Mouse (Mus musculus) limb, embryonic 13.5 days (tissue): ENCODE results near the gene Samd14. TPM values are rescaled to one million over a fixed set of nuclear protein-coding genes. Genes with fewer than 3 reads are reported as not detected.

Source experiments
- ATAC-seq: fragments of 200-750 bp; cut with Nextera tagmentation; 2 replicates; pipeline ENCODE4 v1.8.0; 2017; ENCODE audit warnings: low read depth, moderate number of reproducible peaks, moderate TSS enrichment; ENCODE audit not compliant: low FRiP score
- H3K27ac ChIP-seq: fragments of 300-500 bp; sonication (generic); 2 replicates; pipeline ENCODE4 v1.5.1; 2015; ENCODE audit warnings: inconsistent platforms, mild to moderate bottlenecking, moderate library complexity
- H3K27me3 ChIP-seq: fragments of 300-500 bp; sonication (generic); 2 replicates; pipeline ENCODE4 v1.6.1; 2015; ENCODE audit warnings: mild to moderate bottlenecking, inconsistent platforms
- H3K36me3 ChIP-seq: fragments of 300-500 bp; sonication (generic); 2 replicates; pipeline ENCODE4 v1.6.1; 2015; ENCODE audit warnings: inconsistent platforms, mild to moderate bottlenecking, moderate library complexity
- H3K4me1 ChIP-seq: fragments of 300-500 bp; sonication (generic); 2 replicates; pipeline ENCODE4 v1.6.1; 2015; ENCODE audit warnings: inconsistent platforms
- H3K4me2 ChIP-seq: fragments of 300-500 bp; sonication (generic); replicated peaks from 2 replicates; pipeline ENCODE4 v1.6.1; 2015; ENCODE audit warnings: inconsistent platforms, mild to moderate bottlenecking, moderate library complexity
- H3K4me3 ChIP-seq: fragments of 300-500 bp; sonication (generic); 2 replicates; pipeline ENCODE4 v1.5.1; 2015; ENCODE audit warnings: moderate library complexity, mild to moderate bottlenecking, inconsistent platforms
- H3K9ac ChIP-seq: fragments of 300-500 bp; sonication (generic); 2 replicates; pipeline ENCODE4 v1.6.1; 2015; ENCODE audit warnings: mild to moderate bottlenecking, inconsistent platforms
- H3K9me3 ChIP-seq: fragments of 300-500 bp; sonication (generic); 2 replicates; pipeline ENCODE4 v1.6.1; 2016; ENCODE audit warnings: inconsistent platforms
- WGBS: fragments of 180-500 bp; shearing (Covaris S2); methylation state at CpG from one replicate; pipeline ENCODE4 v1.1.7; 2015; 5-methylcytosine and 5-hydroxymethylcytosine counted together
- polyA plus RNA-seq: library from polyadenylated mRNA; unstranded; fragments of >200 nt; fragmentation: Nextera tagmentation; extraction: Ambion mirVana; gene quantifications from 2 replicates; pipeline ENCODE4 v1.2.1, GENCODE M21; 2015

Gene Samd14
- polyA plus RNA-seq, 1 experiment from 2014 or later: 37.7 TPM

DNA sequence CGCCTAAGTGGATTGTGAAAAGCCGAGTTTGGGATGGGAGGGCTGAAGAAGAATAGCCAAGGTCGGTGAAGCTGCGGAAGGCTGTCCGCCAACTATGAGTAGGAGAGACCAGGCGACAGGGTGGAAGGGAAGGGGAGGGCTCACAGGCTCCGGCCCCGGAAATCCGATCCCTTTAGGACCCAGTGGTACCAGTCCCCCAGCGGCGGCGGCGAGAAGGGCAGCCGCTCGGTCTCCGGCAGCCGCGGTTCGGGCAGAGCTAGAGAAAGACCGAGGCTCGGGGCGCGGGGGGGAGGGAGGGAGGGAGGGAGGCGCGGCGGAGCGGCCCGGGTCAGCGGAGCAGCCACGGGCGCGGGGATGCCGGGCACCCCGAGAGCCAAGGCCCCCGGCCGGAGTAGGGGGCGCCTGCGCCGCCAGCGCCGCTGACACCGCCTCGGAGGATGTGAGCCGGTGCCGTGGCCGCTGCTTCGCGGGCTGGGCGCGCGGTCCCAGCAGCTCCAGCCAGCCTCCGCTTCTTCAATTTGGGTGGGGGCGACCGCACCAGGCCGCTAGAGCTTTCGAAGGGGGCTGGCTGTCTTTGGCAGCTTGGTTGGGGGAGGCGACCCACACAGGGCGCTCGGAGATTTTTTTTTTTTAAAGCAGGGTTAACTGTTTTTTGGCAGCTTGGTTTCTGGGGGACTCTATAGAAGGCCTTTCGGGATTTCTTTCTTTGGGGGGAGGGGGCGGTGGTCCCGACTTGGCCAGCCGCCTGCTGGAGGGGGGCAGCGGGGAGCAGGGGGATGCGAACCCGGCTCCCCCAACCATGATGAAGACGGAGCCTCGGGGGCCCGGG, 18.7 kb upstream of the Samd14 start, which contains the start of gene Ppp1r9b:
Gene Ppp1r9b, plus strand, starts transcription at position 287 of the 829 bp plus-strand sequence.
- H3K9ac ChIP-seq: peak within 1 kb of the TSS; percentile 92
- H3K27me3 ChIP-seq: no peaks in the 10 kb centered on the region
- ATAC-seq: peak; percentile 81
- peak within 1 kb of the TSS; percentile 94 for H3K4me3 ChIP-seq
- peaks cover 75% of the 10 kb centered on the region for H3K4me1 ChIP-seq
- H3K4me2 ChIP-seq: peak within 1 kb of the TSS; percentile 100
- WGBS: under 1% methylated on average over 56 of the region's 69 CpGs
- no peaks in the 10 kb centered on the region for H3K9me3 ChIP-seq
- peak within 1 kb of the TSS; percentile 95 for H3K27ac ChIP-seq
- peaks cover 12% of the 10 kb centered on the region for H3K36me3 ChIP-seq

DNA sequence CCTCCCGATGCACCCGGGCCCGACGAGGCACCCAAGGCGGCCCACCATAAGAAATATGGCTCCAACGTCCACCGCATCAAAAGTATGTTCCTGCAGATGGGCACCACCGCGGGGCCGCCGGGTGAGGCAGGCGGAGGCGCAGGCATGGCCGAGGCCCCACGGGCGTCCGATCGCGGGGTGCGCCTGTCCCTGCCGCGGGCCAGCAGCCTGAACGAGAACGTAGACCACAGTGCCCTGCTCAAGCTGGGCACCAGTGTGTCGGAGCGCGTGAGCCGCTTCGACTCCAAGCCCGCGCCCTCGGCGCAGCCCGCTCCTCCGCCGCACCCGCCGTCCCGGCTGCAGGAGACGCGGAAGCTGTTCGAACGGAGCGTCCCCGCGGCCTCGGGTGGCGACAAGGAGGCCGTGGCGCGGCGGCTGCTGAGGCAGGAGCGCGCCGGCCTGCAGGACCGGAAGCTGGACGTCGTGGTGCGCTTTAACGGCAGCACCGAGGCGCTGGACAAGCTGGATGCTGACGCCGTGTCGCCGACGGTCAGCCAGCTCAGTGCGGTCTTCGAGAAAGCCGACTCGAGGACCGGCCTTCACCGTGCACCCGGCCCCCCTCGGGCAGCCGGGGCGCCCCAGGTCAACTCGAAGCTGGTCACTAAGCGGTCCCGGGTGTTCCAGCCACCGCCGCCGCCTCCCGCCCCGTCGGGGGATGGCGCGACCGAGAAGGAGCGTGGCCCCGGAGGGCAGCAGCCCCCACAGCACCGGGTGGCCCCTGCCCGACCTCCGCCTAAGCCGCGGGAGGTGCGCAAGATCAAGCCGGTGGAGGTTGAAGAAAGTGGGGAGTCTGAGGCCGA, 17.8 kb upstream of the Samd14 start:
- peak overlapping the region; percentile 94 for H3K4me3 ChIP-seq
- ATAC-seq: no peak
- WGBS: under 1% methylated on average over 97 of the region's 99 CpGs
- peak overlapping the region; percentile 92 for H3K9ac ChIP-seq
- no peaks in the 10 kb centered on the region for H3K27me3 ChIP-seq
- no peaks in the 10 kb centered on the region for H3K9me3 ChIP-seq
- H3K27ac ChIP-seq: peak overlapping the region; percentile 95
- peaks cover 79% of the 10 kb centered on the region for H3K4me1 ChIP-seq
- H3K4me2 ChIP-seq: peak overlapping the region; percentile 100
- peaks cover 20% of the 10 kb centered on the region for H3K36me3 ChIP-seq

DNA sequence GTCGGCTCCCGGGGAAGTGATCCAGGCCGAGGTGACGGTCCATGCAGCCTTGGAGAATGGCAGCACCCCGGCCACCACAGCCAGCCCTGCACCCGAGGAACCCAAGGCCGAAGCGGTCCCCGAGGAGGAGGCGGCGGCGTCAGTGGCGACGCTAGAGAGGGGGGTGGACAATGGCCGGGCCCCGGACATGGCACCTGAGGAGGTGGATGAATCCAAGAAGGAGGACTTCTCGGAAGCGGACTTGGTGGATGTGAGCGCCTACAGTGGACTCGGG, 17.3 kb upstream of the Samd14 start:
- WGBS: under 1% methylated on average over 20 of the region's 20 CpGs
- ATAC-seq: no peak
- H3K4me2 ChIP-seq: peak overlapping the region; percentile 100

DNA sequence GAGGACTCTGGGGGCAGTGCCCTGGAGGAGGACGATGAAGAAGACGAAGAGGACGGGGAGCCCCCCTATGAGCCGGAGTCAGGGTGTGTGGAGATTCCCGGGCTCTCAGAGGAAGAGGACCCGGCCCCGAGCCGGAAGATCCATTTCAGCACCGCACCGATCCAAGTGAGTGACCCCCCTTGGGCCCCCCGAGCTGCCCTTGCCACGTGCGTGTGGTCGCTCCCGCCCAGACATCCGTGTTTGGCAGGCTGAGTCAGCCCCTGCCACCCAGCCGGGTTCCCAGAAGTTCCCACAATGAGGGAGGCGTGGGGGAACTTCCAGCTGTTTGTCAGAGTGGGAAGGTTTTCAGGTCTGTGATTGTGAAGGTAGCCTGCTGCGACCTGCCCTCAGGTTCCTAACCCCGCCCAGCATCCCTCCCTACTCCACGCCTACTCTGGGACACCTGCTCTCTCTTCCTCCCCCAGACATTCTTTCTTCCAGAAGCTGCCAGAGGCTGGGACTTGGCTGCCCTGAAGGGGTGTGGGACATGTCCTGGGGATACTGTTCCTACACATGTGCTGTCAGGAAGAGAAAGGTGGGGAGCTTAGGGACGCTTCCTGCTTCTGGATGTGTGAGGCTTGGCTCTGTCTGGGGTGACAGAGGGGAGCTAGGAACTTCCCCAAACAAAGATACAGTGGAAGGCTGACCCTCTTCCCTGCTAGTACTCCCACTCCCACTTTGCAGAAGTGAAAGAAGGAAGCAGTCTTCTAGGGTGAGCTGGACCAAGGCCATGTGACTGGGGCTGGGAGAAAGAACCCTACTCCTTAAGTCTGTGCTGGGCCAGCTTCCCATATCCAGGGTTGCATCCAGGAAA, 16.7 kb upstream of the Samd14 start:
- Histone ChIP-seq H3K9me3 (no peaks in the 10 kb centered on the region), H3K27me3 (no peaks in the 10 kb centered on the region), H3K4me3 (peak overlapping the region; percentile 94), H3K4me2 (peak overlapping the region; percentile 100), H3K9ac (peak overlapping the region; percentile 92), H3K36me3 (peaks cover 32% of the 10 kb centered on the region), H3K4me1 (peaks cover 67% of the 10 kb centered on the region), H3K27ac (peak overlapping the region; percentile 39; the same call in 1 of the 2 replicates)
- WGBS: under 1% methylated on average over 22 of the region's 22 CpGs
- ATAC-seq: no peak

More for the DNA sequence above, 17.3 kb upstream of the Samd14 start:
- Histone ChIP-seq H3K27me3 (no peaks in the 10 kb centered on the region), H3K27ac (0 out of 2 replicates have a peak overlapping the region, but pooled peaks have one; percentile 39), H3K4me1 (peaks cover 73% of the 10 kb centered on the region), H3K9me3 (no peaks in the 10 kb centered on the region), H3K36me3 (peaks cover 26% of the 10 kb centered on the region), H3K4me3 (peak overlapping the region; percentile 94), H3K9ac (peak overlapping the region; percentile 92)

DNA sequence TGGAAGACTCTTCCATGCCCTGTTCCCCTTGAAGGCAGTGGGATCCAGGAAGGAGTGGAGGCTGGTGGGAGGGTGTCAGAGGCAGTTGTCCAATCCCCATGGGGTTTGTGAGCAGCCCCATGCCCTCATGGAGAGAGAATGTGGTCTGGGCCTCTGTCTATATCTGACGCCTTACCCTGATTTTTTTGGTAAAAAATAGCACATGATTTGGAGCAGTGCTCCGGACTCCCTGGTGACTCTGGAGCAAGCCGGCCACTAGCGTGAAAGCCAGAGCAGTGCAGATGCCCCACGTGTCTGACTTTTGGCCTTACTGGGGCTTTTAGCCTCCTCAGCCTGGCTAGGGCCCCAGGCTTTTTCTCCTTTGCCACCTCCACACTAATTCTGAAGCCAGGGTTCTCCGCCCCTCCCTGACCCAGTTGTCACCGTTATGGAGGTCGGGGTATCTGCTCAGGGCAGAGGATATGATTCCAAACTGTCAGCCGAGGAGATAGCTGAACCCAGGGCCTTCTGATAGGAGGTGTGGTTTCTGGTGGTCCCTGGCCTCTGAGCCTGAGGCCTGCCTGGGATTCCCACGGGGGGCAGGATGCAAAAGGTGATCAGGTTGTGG, 15.4 kb upstream of the Samd14 start:
- ATAC-seq: no peak
- Histone ChIP-seq H3K4me2 (peak overlapping the region; percentile 100), H3K36me3 (peaks cover 45% of the 10 kb centered on the region), H3K9ac (peak overlapping the region; percentile 92), H3K4me1 (peaks cover 54% of the 10 kb centered on the region), H3K9me3 (no peaks in the 10 kb centered on the region), H3K27me3 (no peaks in the 10 kb centered on the region), H3K4me3 (peak overlapping the region; percentile 94), H3K27ac (no peak overlapping the region)
- 47% methylated on average over 10 of the region's 10 CpGs for WGBS

DNA sequence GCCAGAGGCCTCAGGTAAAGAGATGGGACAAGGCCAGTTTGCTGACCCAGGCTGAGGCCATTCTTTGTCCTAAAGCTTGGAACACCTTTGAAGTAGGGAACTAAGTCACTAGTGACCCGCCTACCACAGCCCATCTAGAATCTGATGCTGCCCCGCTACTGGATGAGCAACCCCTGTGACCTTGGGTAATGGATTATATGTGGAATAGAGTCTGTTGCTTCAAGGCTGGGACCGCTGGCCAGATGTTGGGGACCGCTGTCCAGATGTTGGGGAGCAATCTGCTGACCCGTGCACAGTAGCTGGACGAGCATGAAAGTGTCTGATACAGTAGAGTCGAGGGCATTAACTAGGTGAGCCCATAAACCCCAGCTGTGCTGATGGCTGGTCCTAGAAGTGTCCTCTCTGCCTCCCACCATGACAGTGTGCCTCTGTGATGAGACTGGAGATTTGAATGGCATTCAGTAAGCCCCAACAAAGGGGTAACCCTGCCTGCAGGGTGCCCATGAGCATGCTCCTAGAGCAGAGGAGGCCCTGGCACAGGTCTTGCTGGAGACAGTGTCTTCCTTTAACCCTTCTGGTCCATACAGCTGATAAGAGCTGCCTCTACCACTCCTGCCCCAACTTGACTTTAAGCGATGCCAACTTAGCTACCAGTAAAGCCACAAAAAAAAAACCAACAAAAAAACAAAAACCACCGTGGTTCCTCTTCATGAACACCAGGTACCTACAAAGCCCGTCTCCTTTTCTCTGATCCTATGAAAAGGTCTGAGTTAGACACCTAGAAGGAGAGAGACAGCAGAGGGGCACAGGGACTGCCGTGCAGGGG, 14.5 kb upstream of the Samd14 start:
- Histone ChIP-seq H3K9me3 (no peaks in the 10 kb centered on the region), H3K4me2 (peak overlapping the region; percentile 100), H3K27me3 (no peaks in the 10 kb centered on the region), H3K27ac (no peak overlapping the region), H3K36me3 (peaks cover 53% of the 10 kb centered on the region), H3K9ac (peak overlapping the region; percentile 92), H3K4me3 (peak overlapping the region; percentile 94), H3K4me1 (peaks cover 49% of the 10 kb centered on the region)
- WGBS: 80% methylated on average over 11 of the region's 11 CpGs
- ATAC-seq: no peak

DNA sequence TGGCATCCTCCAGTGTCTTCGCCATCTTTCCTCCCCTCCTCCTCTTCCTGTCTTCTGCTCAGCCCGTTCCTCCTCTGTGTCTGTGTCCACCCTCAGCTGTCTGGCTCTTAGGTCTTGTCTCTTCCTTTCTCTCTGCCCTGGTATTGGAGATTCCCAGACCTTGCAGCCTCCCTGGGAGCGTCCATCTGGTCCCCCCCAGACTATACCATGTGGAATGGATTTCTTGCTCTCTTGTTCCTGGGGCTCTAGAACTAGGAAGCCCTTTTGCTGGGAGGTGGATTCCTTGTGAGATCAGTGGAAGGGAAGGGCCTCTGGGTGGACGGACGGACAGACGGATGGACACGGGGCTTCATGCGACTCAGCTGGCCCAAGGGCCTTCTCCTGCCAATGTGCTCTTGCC, 13.6 kb upstream of the Samd14 start:
- WGBS: 82% methylated on average over 8 of the region's 8 CpGs
- H3K36me3 ChIP-seq: peaks cover 63% of the 10 kb centered on the region
- no peak overlapping the region; the same call in 1 of the 2 replicates for H3K4me2 ChIP-seq
- no peak overlapping the region for H3K27ac ChIP-seq
- H3K4me3 ChIP-seq: no peak overlapping the region
- H3K27me3 ChIP-seq: no peaks in the 10 kb centered on the region
- H3K9ac ChIP-seq: peak overlapping the region; percentile 35; the same call in 1 of the 2 replicates
- H3K4me1 ChIP-seq: peaks cover 52% of the 10 kb centered on the region
- no peaks in the 10 kb centered on the region for H3K9me3 ChIP-seq
- no peak for ATAC-seq

DNA sequence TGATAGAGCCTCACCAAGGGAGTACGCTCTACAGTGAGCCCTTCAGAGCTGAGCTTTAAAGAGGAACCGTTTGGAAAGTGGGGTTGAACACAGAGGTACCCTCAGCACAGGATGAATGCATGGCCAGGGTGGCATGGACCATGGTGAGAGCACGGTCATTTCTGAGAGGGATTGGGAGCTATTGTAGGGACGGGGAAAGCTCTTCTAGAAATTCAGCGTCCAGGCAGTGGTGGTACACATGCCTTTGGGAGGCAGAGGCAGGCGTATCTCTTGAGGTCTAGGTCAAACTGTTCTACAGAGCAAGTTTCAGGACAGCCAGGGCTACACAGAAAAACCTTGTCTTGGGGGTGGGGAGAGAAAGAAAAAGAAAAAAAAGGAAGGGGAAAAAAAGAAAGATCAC, 12.7 kb upstream of the Samd14 start:
- peaks cover 70% of the 10 kb centered on the region for H3K36me3 ChIP-seq
- H3K4me3 ChIP-seq: no peak overlapping the region
- peaks cover 52% of the 10 kb centered on the region for H3K4me1 ChIP-seq
- no peak overlapping the region for H3K9ac ChIP-seq
- no peak overlapping the region for H3K4me2 ChIP-seq
- H3K27me3 ChIP-seq: no peaks in the 10 kb centered on the region
- H3K27ac ChIP-seq: no peak overlapping the region
- ATAC-seq: no peak
- WGBS: 93% methylated on average over 6 of the region's 6 CpGs
- no peaks in the 10 kb centered on the region for H3K9me3 ChIP-seq

DNA sequence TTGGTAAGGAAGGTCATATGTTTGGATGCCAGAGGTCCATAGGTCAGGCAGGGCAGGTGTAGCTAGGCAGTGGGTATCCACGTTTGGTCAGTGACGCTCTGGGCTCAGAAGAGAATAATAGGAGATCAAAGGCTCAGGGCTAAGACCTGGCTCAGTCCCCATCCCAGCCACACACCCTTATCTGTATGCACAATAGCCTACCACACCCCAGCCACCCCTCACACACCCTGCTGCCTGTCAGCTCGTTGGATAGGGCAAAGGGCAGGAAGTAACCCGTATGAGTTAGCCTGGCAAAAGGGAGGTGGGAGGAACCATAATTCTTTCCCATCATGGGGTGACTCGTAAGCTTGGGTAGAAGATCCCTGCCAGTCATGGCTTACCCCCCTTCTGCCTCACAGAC, 12.1 kb upstream of the Samd14 start:
- Histone ChIP-seq H3K27ac (no peak overlapping the region), H3K4me3 (no peak overlapping the region), H3K36me3 (peaks cover 76% of the 10 kb centered on the region), H3K9me3 (no peaks in the 10 kb centered on the region), H3K27me3 (no peaks in the 10 kb centered on the region), H3K4me1 (peaks cover 46% of the 10 kb centered on the region), H3K9ac (no peak overlapping the region), H3K4me2 (no peak overlapping the region)
- ATAC-seq: no peak
- WGBS: 60% methylated on average over 5 of the region's 5 CpGs

DNA sequence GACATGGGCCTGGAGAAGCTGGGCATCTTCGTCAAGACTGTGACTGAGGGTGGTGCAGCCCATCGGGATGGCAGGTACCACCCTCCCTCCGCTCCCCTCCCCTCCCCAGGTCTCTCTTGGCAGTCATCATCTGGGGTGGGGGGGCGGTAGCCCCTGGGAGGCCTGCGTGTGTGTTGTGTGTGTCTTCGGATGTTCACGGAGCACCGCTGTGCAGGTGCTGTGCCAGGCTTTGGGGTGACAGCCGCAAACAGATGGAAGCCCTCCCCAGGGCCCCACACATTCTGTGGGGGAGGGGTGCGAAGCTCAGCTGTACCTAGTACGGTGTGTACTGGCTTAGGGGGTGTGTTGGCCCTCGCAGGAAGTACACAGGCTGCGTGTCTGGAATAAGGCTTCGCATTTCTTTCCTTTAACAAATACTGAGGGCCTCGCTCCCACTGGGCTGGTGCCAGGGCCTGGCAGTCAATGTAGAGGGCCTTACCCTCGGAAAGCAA, 11.6 kb upstream of the Samd14 start:
- no peak overlapping the region for H3K27ac ChIP-seq
- no peaks in the 10 kb centered on the region for H3K27me3 ChIP-seq
- H3K36me3 ChIP-seq: peaks cover 81% of the 10 kb centered on the region
- no peaks in the 10 kb centered on the region for H3K9me3 ChIP-seq
- WGBS: 79% methylated on average over 16 of the region's 16 CpGs
- H3K4me1 ChIP-seq: peaks cover 42% of the 10 kb centered on the region
- H3K9ac ChIP-seq: peak overlapping the region; percentile 8; the same call in 1 of the 2 replicates
- H3K4me3 ChIP-seq: no peak overlapping the region
- H3K4me2 ChIP-seq: no peak overlapping the region
- ATAC-seq: no peak
